Mouse (Mus musculus): ENCODE measurements around the gene Tgm3.

- TF ChIP-seq POLR2A (IDR thresholded peaks at IDR 0.05; ENCODE audit: borderline replicate concordance, insufficient read depth, low read length) (no peak), CTCF (IDR thresholded peaks at IDR 0.05; ENCODE audit: borderline replicate concordance, insufficient read depth, low read depth, low read length) (no peak)
Observed at GRCm38 (mm10) chr2:130029826-130030225, 17.7 kb downstream of the Tgm3 start.

Measured in cerebellum, adult 2 months (tissue).